Mouse (Mus musculus): ENCODE measurements around the gene Hoxb5.

The Hoxb5 gene

GRCm38 (mm10) chr11:96286739-96287385 lies 16.3 kb upstream of the Hoxb5 start:
- in situ Hi-C loops (cut with MboI, MseI): loop anchor here (5.0 kb wide), 1 partner anchor 575 kb away; no protein-coding TSS in a partner anchor

GRCm38 (mm10) chr11:96287411-96287810 lies 15.7 kb upstream of the Hoxb5 start:
- in situ Hi-C loops (cut with MboI, MseI): loop anchor here (5.0 kb wide), 1 partner anchor 575 kb away; no protein-coding TSS in a partner anchor

GRCm38 (mm10) chr11:96288455-96289221 lies 14.5 kb upstream of the Hoxb5 start:
- in situ Hi-C loops (cut with MboI, MseI): loop anchor here (5.0 kb wide), 1 partner anchor 574 kb away; no protein-coding TSS in a partner anchor

GRCm38 (mm10) chr11:96289293-96289692 lies 13.8 kb upstream of the Hoxb5 start:
- in situ Hi-C loops (cut with MboI, MseI): loop anchor here (5.0 kb wide), 1 partner anchor 573 kb away; no protein-coding TSS in a partner anchor

GRCm38 (mm10) chr11:96289837-96290236 lies 13.3 kb upstream of the Hoxb5 start:
- in situ Hi-C loops (cut with MboI, MseI): loop anchor here (5.0 kb wide), 1 partner anchor 572 kb away; no protein-coding TSS in a partner anchor

- in situ Hi-C loops (cut with MboI, MseI): no loop called here
These were observed 12.3 kb upstream of the Hoxb5 start for GRCm38 (mm10) chr11:96290705-96291355.

GRCm38 (mm10) chr11:96291681-96292564 lies 11.2 kb upstream of the Hoxb5 start, which contains the start of gene Hoxb6:
TSS of gene Hoxb6 (plus strand) at chr11:96292476.
- in situ Hi-C loops (cut with MboI, MseI): no loop called here

GRCm38 (mm10) chr11:96292565-96293301 lies 10.4 kb upstream of the Hoxb5 start:
- in situ Hi-C loops (cut with MboI, MseI): no loop called here

- in situ Hi-C loops (cut with MboI, MseI): no loop called here
These were observed 9.7 kb upstream of the Hoxb5 start for GRCm38 (mm10) chr11:96293302-96293921.

- in situ Hi-C loops (cut with MboI, MseI): no loop called here
These were observed 8.7 kb upstream of the Hoxb5 start for GRCm38 (mm10) chr11:96294245-96295091.

GRCm38 (mm10) chr11:96295092-96295835 lies 7.9 kb upstream of the Hoxb5 start:
- in situ Hi-C loops (cut with MboI, MseI): no loop called here

GRCm38 (mm10) chr11:96296997-96297396 lies 6.1 kb upstream of the Hoxb5 start:
- in situ Hi-C loops (cut with MboI, MseI): no loop called here

GRCm38 (mm10) chr11:96297428-96297827 lies 5.7 kb upstream of the Hoxb5 start:
- in situ Hi-C loops (cut with MboI, MseI): no loop called here

GRCm38 (mm10) chr11:96297968-96298635 lies 5.0 kb upstream of the Hoxb5 start:
- in situ Hi-C loops (cut with MboI, MseI): no loop called here

- in situ Hi-C loops (cut with MboI, MseI): no loop called here
These were observed 4.1 kb upstream of the Hoxb5 start for GRCm38 (mm10) chr11:96298895-96299667.

GRCm38 (mm10) chr11:96299781-96300180 lies 3.4 kb upstream of the Hoxb5 start:
- in situ Hi-C loops (cut with MboI, MseI): loop anchor here (5.0 kb wide), 1 partner anchor 238 kb away; no protein-coding TSS in a partner anchor

All from T-helper 1 cell (primary cell).